In genomic region chr13:9187156-9187555, GRCm38 (mm10) we compare ENCODE assay signal across 17 mouse cellular contexts.
DNase-seq lines count a peak whose midpoint lies in the region; ATAC-seq and TF ChIP-seq lines count a peak whose summit lies in the region.
"Had no signal": no experiment of that assay in that cellular context is flagged by ENCODE, and none has a peak within 500 bp of the region (broad histone marks: within the 10 kb centered on the region; RNA-seq: fewer than 3 reads in every experiment).

No protein-coding gene starts in this region.

- no peak overlapping the region for H3K27ac ChIP-seq in forebrain, embryonic 13.5 days
- H3K27ac ChIP-seq in forebrain, embryonic 10.5 days, result no peak overlapping the region
- H3K27ac ChIP-seq in midbrain, embryonic 14.5 days (replicated peaks; ENCODE audit: low read depth, low read length), result no peak overlapping the region; the same call in 1 of the 2 replicates
- no peak overlapping the region for H3K27ac ChIP-seq in midbrain, embryonic 11.5 days (ENCODE audit: low read depth, low read length)
- H3K27ac ChIP-seq in forebrain, embryonic 16.5 days (ENCODE audit: low read length), result no peak overlapping the region
- no peak overlapping the region for H3K27ac ChIP-seq in midbrain, postnatal 0 days (ENCODE audit: low read depth, low read length)
- H3K27ac ChIP-seq: heart, embryonic 10.5 days; layer of hippocampus, adult 2 months; liver, embryonic 14.5 days; stomach, postnatal 0 days had no signal

- H3K9ac ChIP-seq in forebrain, embryonic 13.5 days, result no peak overlapping the region
- H3K9ac ChIP-seq in midbrain, embryonic 14.5 days (replicated peaks; ENCODE audit: low read length), result 0 out of 2 replicates have a peak overlapping the region, but pooled peaks have one; percentile 27
- no peak overlapping the region for H3K9ac ChIP-seq in midbrain, embryonic 11.5 days (ENCODE audit: low read length)
- H3K9ac ChIP-seq in forebrain, embryonic 16.5 days (replicated peaks; ENCODE audit: low read depth, low read length), result no peak overlapping the region; the same call in 1 of the 2 replicates
- no peak overlapping the region for H3K9ac ChIP-seq in midbrain, postnatal 0 days (replicated peaks; ENCODE audit: low read length, poor library complexity, severe bottlenecking)
- H3K9ac ChIP-seq: liver, embryonic 14.5 days had no signal

- H3K9me3 ChIP-seq in forebrain, embryonic 13.5 days (replicated peaks), result no peaks in the 10 kb centered on the region
- H3K9me3 ChIP-seq in forebrain, embryonic 10.5 days, result no peaks in the 10 kb centered on the region
- no peaks in the 10 kb centered on the region for H3K9me3 ChIP-seq in midbrain, embryonic 14.5 days (ENCODE audit: control insufficient read depth, low read length)
- no peaks in the 10 kb centered on the region for H3K9me3 ChIP-seq in midbrain, embryonic 11.5 days (ENCODE audit: control insufficient read depth, low read length)
- no peaks in the 10 kb centered on the region for H3K9me3 ChIP-seq in forebrain, embryonic 16.5 days (ENCODE audit: control insufficient read depth, low read length)
- no peaks in the 10 kb centered on the region for H3K9me3 ChIP-seq in midbrain, postnatal 0 days (ENCODE audit: low read length)
- H3K9me3 ChIP-seq: heart, embryonic 10.5 days had no signal

- H3K4me2 ChIP-seq in forebrain, embryonic 13.5 days, result peak overlapping the region; percentile 43; the same call in 1 of the 2 replicates
- H3K4me2 ChIP-seq in midbrain, embryonic 14.5 days (ENCODE audit: low read length), result peak overlapping the region; percentile 39
- H3K4me2 ChIP-seq in midbrain, embryonic 11.5 days, result no peak overlapping the region
- H3K4me2 ChIP-seq in forebrain, embryonic 16.5 days (ENCODE audit: low read length), result 0 out of 2 replicates have a peak overlapping the region, but pooled peaks have one; percentile 18
- H3K4me2 ChIP-seq in midbrain, postnatal 0 days (ENCODE audit: low read depth, low read length, poor library complexity, severe bottlenecking), result 0 out of 2 replicates have a peak overlapping the region, but pooled peaks have one; percentile 34

- no peaks in the 10 kb centered on the region for H3K36me3 ChIP-seq in forebrain, embryonic 13.5 days (ENCODE audit: poor library complexity, severe bottlenecking)
- H3K36me3 ChIP-seq in forebrain, embryonic 10.5 days (replicated peaks), result no peaks in the 10 kb centered on the region
- H3K36me3 ChIP-seq in midbrain, embryonic 14.5 days (ENCODE audit: control insufficient read depth, insufficient read depth, low read length), result no peaks in the 10 kb centered on the region
- H3K36me3 ChIP-seq in midbrain, embryonic 11.5 days (ENCODE audit: control insufficient read depth, insufficient read depth, low read length), result no peaks in the 10 kb centered on the region
- no peaks in the 10 kb centered on the region for H3K36me3 ChIP-seq in forebrain, embryonic 16.5 days (ENCODE audit: control insufficient read depth, insufficient read depth)
- H3K36me3 ChIP-seq in midbrain, postnatal 0 days (ENCODE audit: insufficient read depth, low read length), result no peaks in the 10 kb centered on the region
- H3K36me3 ChIP-seq: heart, embryonic 10.5 days had no signal

- no peak overlapping the region for H3K4me3 ChIP-seq in forebrain, embryonic 13.5 days
- H3K4me3 ChIP-seq in forebrain, embryonic 10.5 days, result no peak overlapping the region
- no peak overlapping the region for H3K4me3 ChIP-seq in midbrain, embryonic 14.5 days (replicated peaks; ENCODE audit: low read depth, low read length)
- no peak overlapping the region for H3K4me3 ChIP-seq in midbrain, embryonic 11.5 days (ENCODE audit: low read depth, low read length)
- no peak overlapping the region for H3K4me3 ChIP-seq in forebrain, embryonic 16.5 days (replicated peaks; ENCODE audit: low read length)
- no peak overlapping the region for H3K4me3 ChIP-seq in midbrain, postnatal 0 days (ENCODE audit: low read depth, low read length)
- H3K4me3 ChIP-seq: erythroblast, embryonic 14.5 days; heart, embryonic 10.5 days; layer of hippocampus, adult 2 months had no signal

- 26% methylated on average over 7 of the region's 7 CpGs for WGBS in forebrain, embryonic 13.5 days
- WGBS in forebrain, embryonic 10.5 days, result 45% methylated on average over 7 of the region's 7 CpGs
- WGBS in midbrain, embryonic 14.5 days, result 45% methylated on average over 7 of the region's 7 CpGs
- WGBS in midbrain, embryonic 11.5 days, result 62% methylated on average over 7 of the region's 7 CpGs
- 23% methylated on average over 7 of the region's 7 CpGs for WGBS in forebrain, embryonic 16.5 days
- 42% methylated on average over 7 of the region's 7 CpGs for WGBS in midbrain, postnatal 0 days

- no peak for DNase-seq in forebrain, embryonic 10.5 days (ENCODE audit: extremely low spot score, low spot score)
- no peak for DNase-seq in midbrain, embryonic 14.5 days
- DNase-seq in midbrain, embryonic 11.5 days (ENCODE audit: low spot score, missing footprints), result no peak
- peak; percentile 48 for DNase-seq in midbrain, postnatal 0 days (ENCODE audit: low spot score)
- no peak for DNase-seq in ovary, postnatal 10 days (ENCODE audit: low spot score)
- DNase-seq: adrenal gland, postnatal 10 days; embryo, embryonic 11 days; kidney, adult 18-20 months; lung, postnatal 10 days; thymus, postnatal 4 days had no signal

- no peaks in the 10 kb centered on the region for H3K27me3 ChIP-seq in forebrain, embryonic 13.5 days
- H3K27me3 ChIP-seq in forebrain, embryonic 10.5 days (ENCODE audit: poor library complexity, severe bottlenecking), result peaks cover 5% of the 10 kb centered on the region; the same call in 1 of the 2 replicates
- H3K27me3 ChIP-seq in midbrain, embryonic 14.5 days (ENCODE audit: control insufficient read depth, insufficient read depth, low read length), result no peaks in the 10 kb centered on the region
- no peaks in the 10 kb centered on the region; the same call in 1 of the 2 replicates for H3K27me3 ChIP-seq in midbrain, embryonic 11.5 days (ENCODE audit: control insufficient read depth, insufficient read depth, low read length)
- H3K27me3 ChIP-seq in forebrain, embryonic 16.5 days (replicated peaks; ENCODE audit: control insufficient read depth, insufficient read depth, low read length), result no peaks in the 10 kb centered on the region
- no peaks in the 10 kb centered on the region for H3K27me3 ChIP-seq in midbrain, postnatal 0 days (ENCODE audit: insufficient read depth, low read length)

- no peak for ATAC-seq in forebrain, embryonic 13.5 days
- ATAC-seq in midbrain, embryonic 14.5 days (ENCODE audit: low FRiP score, low TSS enrichment), result no peak
- ATAC-seq in midbrain, embryonic 11.5 days (ENCODE audit: low FRiP score), result no peak
- ATAC-seq in forebrain, embryonic 16.5 days, result no peak
- ATAC-seq in midbrain, postnatal 0 days (ENCODE audit: low FRiP score), result no peak

- peaks cover 11% of the 10 kb centered on the region for H3K4me1 ChIP-seq in forebrain, embryonic 13.5 days
- peaks cover 33% of the 10 kb centered on the region for H3K4me1 ChIP-seq in forebrain, embryonic 10.5 days
- peaks cover 8% of the 10 kb centered on the region for H3K4me1 ChIP-seq in midbrain, embryonic 14.5 days (ENCODE audit: control insufficient read depth, insufficient read depth, low read length)
- H3K4me1 ChIP-seq in midbrain, embryonic 11.5 days (ENCODE audit: control insufficient read depth, insufficient read depth, low read length), result peaks cover 7% of the 10 kb centered on the region
- peaks cover 8% of the 10 kb centered on the region for H3K4me1 ChIP-seq in forebrain, embryonic 16.5 days (replicated peaks; ENCODE audit: control insufficient read depth, insufficient read depth, low read length)
- H3K4me1 ChIP-seq in midbrain, postnatal 0 days (ENCODE audit: insufficient read depth, low read length), result no peaks in the 10 kb centered on the region; the same call in 1 of the 2 replicates

- TF ChIP-seq CTCF in midbrain, postnatal 0 days (IDR thresholded peaks at IDR 0.05), result no peak
